Mouse (Mus musculus) limb, embryonic 13.5 days (tissue): Measurements from ENCODE around the gene Klc2. TPM values are rescaled to one million over a fixed set of nuclear protein-coding genes. Genes with fewer than 3 reads are reported as not detected.

ENCODE experiments used
- ATAC-seq: fragments of 200-750 bp; cut with Nextera tagmentation; 2 replicates; pipeline ENCODE4 v1.8.0; 2017; ENCODE audit warnings: low read depth, moderate number of reproducible peaks, moderate TSS enrichment; ENCODE audit not compliant: low FRiP score
- H3K27ac ChIP-seq: fragments of 300-500 bp; sonication (generic); 2 replicates; pipeline ENCODE4 v1.5.1; 2015; ENCODE audit warnings: inconsistent platforms, mild to moderate bottlenecking, moderate library complexity
- H3K27me3 ChIP-seq: fragments of 300-500 bp; sonication (generic); 2 replicates; pipeline ENCODE4 v1.6.1; 2015; ENCODE audit warnings: mild to moderate bottlenecking, inconsistent platforms
- H3K36me3 ChIP-seq: fragments of 300-500 bp; sonication (generic); 2 replicates; pipeline ENCODE4 v1.6.1; 2015; ENCODE audit warnings: inconsistent platforms, mild to moderate bottlenecking, moderate library complexity
- H3K4me1 ChIP-seq: fragments of 300-500 bp; sonication (generic); 2 replicates; pipeline ENCODE4 v1.6.1; 2015; ENCODE audit warnings: inconsistent platforms
- H3K4me2 ChIP-seq: fragments of 300-500 bp; sonication (generic); replicated peaks from 2 replicates; pipeline ENCODE4 v1.6.1; 2015; ENCODE audit warnings: inconsistent platforms, mild to moderate bottlenecking, moderate library complexity
- H3K4me3 ChIP-seq: fragments of 300-500 bp; sonication (generic); 2 replicates; pipeline ENCODE4 v1.5.1; 2015; ENCODE audit warnings: moderate library complexity, mild to moderate bottlenecking, inconsistent platforms
- H3K9ac ChIP-seq: fragments of 300-500 bp; sonication (generic); 2 replicates; pipeline ENCODE4 v1.6.1; 2015; ENCODE audit warnings: mild to moderate bottlenecking, inconsistent platforms
- H3K9me3 ChIP-seq: fragments of 300-500 bp; sonication (generic); 2 replicates; pipeline ENCODE4 v1.6.1; 2016; ENCODE audit warnings: inconsistent platforms
- WGBS: fragments of 180-500 bp; shearing (Covaris S2); methylation state at CpG from one replicate; pipeline ENCODE4 v1.1.7; 2015; 5-methylcytosine and 5-hydroxymethylcytosine counted together
- polyA plus RNA-seq: library from polyadenylated mRNA; unstranded; fragments of >200 nt; fragmentation: Nextera tagmentation; extraction: Ambion mirVana; gene quantifications from 2 replicates; pipeline ENCODE4 v1.2.1, GENCODE M21; 2015

Klc2 gene
- polyA plus RNA-seq, 1 experiment from 2014 or later: 29.0 TPM

- Histone ChIP-seq H3K4me3 (peak overlapping the region; percentile 50), H3K27me3 (peaks cover 68% of the 10 kb centered on the region), H3K9ac (no peak overlapping the region), H3K9me3 (no peaks in the 10 kb centered on the region), H3K4me1 (peaks cover 29% of the 10 kb centered on the region), H3K4me2 (peak overlapping the region; percentile 85), H3K27ac (no peak overlapping the region), H3K36me3 (peaks cover 4% of the 10 kb centered on the region; the same call in 1 of the 2 replicates)
- WGBS: 2% methylated on average over 15 of the region's 15 CpGs
- ATAC-seq: no peak
Measured at GRCm38 (mm10) chr19:5084834-5085144, 33.6 kb downstream of the Klc2 start.

GRCm38 (mm10) chr19:5083961-5084833 lies 34.2 kb downstream of the Klc2 start:
- no peak overlapping the region for H3K27ac ChIP-seq
- 61% methylated on average over 3 of the region's 3 CpGs for WGBS
- H3K9ac ChIP-seq: no peak overlapping the region
- peak overlapping the region; percentile 50; the same call in 1 of the 2 replicates for H3K4me3 ChIP-seq
- H3K36me3 ChIP-seq: no peaks in the 10 kb centered on the region
- H3K4me2 ChIP-seq: no peak overlapping the region
- peaks cover 24% of the 10 kb centered on the region for H3K4me1 ChIP-seq
- ATAC-seq: no peak
- peaks cover 74% of the 10 kb centered on the region for H3K27me3 ChIP-seq
- H3K9me3 ChIP-seq: no peaks in the 10 kb centered on the region

GRCm38 (mm10) chr19:5082596-5082995 lies 35.8 kb downstream of the Klc2 start:
- WGBS: 60% methylated on average over 24 of the region's 24 CpGs
- Histone ChIP-seq H3K4me3 (no peak overlapping the region), H3K4me2 (no peak overlapping the region), H3K27me3 (peaks cover 77% of the 10 kb centered on the region), H3K4me1 (peaks cover 18% of the 10 kb centered on the region), H3K27ac (no peak overlapping the region), H3K9ac (no peak overlapping the region), H3K9me3 (no peaks in the 10 kb centered on the region), H3K36me3 (no peaks in the 10 kb centered on the region)
- no peak for ATAC-seq

- Histone ChIP-seq H3K27me3 (peaks cover 77% of the 10 kb centered on the region), H3K9me3 (no peaks in the 10 kb centered on the region), H3K9ac (no peak overlapping the region), H3K4me2 (no peak overlapping the region), H3K4me1 (peaks cover 13% of the 10 kb centered on the region), H3K4me3 (no peak overlapping the region), H3K36me3 (no peaks in the 10 kb centered on the region), H3K27ac (no peak overlapping the region)
- ATAC-seq: no peak
- 56% methylated on average over 18 of the region's 18 CpGs for WGBS
Measured at GRCm38 (mm10) chr19:5082005-5082404, 36.4 kb downstream of the Klc2 start.

- H3K9ac ChIP-seq: no peak overlapping the region
- no peaks in the 10 kb centered on the region for H3K36me3 ChIP-seq
- 97% methylated on average over 1 of the region's 1 CpGs for WGBS
- H3K27ac ChIP-seq: no peak overlapping the region
- no peak overlapping the region for H3K4me2 ChIP-seq
- no peaks in the 10 kb centered on the region for H3K9me3 ChIP-seq
- ATAC-seq: no peak
- H3K27me3 ChIP-seq: peaks cover 54% of the 10 kb centered on the region
- no peaks in the 10 kb centered on the region for H3K4me1 ChIP-seq
- no peak overlapping the region for H3K4me3 ChIP-seq
Measured at GRCm38 (mm10) chr19:5079279-5079678, 39.1 kb downstream of the Klc2 start.

- H3K4me2 ChIP-seq: peak overlapping the region; percentile 21; the same call in 1 of the 2 replicates
- H3K27me3 ChIP-seq: peaks cover 3% of the 10 kb centered on the region; the same call in 1 of the 2 replicates
- no peak overlapping the region for H3K4me3 ChIP-seq
- peaks cover 37% of the 10 kb centered on the region for H3K4me1 ChIP-seq
- no peak overlapping the region for H3K9ac ChIP-seq
- no peaks in the 10 kb centered on the region for H3K9me3 ChIP-seq
- H3K36me3 ChIP-seq: no peaks in the 10 kb centered on the region
- no peak for ATAC-seq
- WGBS: 40% methylated on average over 5 of the region's 5 CpGs
- no peak overlapping the region for H3K27ac ChIP-seq
Measured at GRCm38 (mm10) chr19:5073518-5073917, 44.8 kb downstream of the Klc2 start.

- H3K36me3 ChIP-seq: no peaks in the 10 kb centered on the region
- peak overlapping the region; percentile 71 for H3K4me3 ChIP-seq
- WGBS: under 1% methylated on average over 15 of the region's 15 CpGs
- no peaks in the 10 kb centered on the region; the same call in 1 of the 2 replicates for H3K27me3 ChIP-seq
- H3K4me1 ChIP-seq: peaks cover 41% of the 10 kb centered on the region
- peak; percentile 30; the same call in 1 of the 2 replicates for ATAC-seq
- H3K4me2 ChIP-seq: peak overlapping the region; percentile 97
- peak overlapping the region; percentile 98 for H3K27ac ChIP-seq
- peak overlapping the region; percentile 69; the same call in 1 of the 2 replicates for H3K9ac ChIP-seq
- no peaks in the 10 kb centered on the region for H3K9me3 ChIP-seq
Measured at GRCm38 (mm10) chr19:5073028-5073427, 45.3 kb downstream of the Klc2 start.

- Histone ChIP-seq H3K36me3 (no peaks in the 10 kb centered on the region), H3K27me3 (no peaks in the 10 kb centered on the region; the same call in 1 of the 2 replicates), H3K4me1 (peaks cover 42% of the 10 kb centered on the region), H3K9ac (peak overlapping the region; percentile 69), H3K4me3 (peak overlapping the region; percentile 71), H3K4me2 (peak overlapping the region; percentile 97), H3K9me3 (no peaks in the 10 kb centered on the region), H3K27ac (peak overlapping the region; percentile 98)
- WGBS: 2% methylated on average over 20 of the region's 20 CpGs
- peak; percentile 29; the same call in 1 of the 2 replicates for ATAC-seq
Measured at GRCm38 (mm10) chr19:5072389-5073019, 45.9 kb downstream of the Klc2 start.

- no peaks in the 10 kb centered on the region for H3K9me3 ChIP-seq
- peak; percentile 85 for ATAC-seq
- no peaks in the 10 kb centered on the region for H3K36me3 ChIP-seq
- H3K4me2 ChIP-seq: peak overlapping the region; percentile 97
- H3K4me1 ChIP-seq: peaks cover 50% of the 10 kb centered on the region
- H3K27me3 ChIP-seq: no peaks in the 10 kb centered on the region; the same call in 1 of the 2 replicates
- under 1% methylated on average over 38 of the region's 40 CpGs for WGBS
- H3K9ac ChIP-seq: peak overlapping the region; percentile 69
- peak overlapping the region; percentile 71 for H3K4me3 ChIP-seq
- H3K27ac ChIP-seq: peak overlapping the region; percentile 98
Measured at GRCm38 (mm10) chr19:5071545-5072369, 46.6 kb downstream of the Klc2 start.

GRCm38 (mm10) chr19:5071077-5071476 lies 47.3 kb downstream of the Klc2 start:
- Histone ChIP-seq H3K36me3 (no peaks in the 10 kb centered on the region), H3K4me3 (peak overlapping the region; percentile 71), H3K27me3 (no peaks in the 10 kb centered on the region; the same call in 1 of the 2 replicates), H3K4me2 (peak overlapping the region; percentile 97), H3K9ac (peak overlapping the region; percentile 69), H3K4me1 (peaks cover 54% of the 10 kb centered on the region), H3K27ac (peak overlapping the region; percentile 98), H3K9me3 (no peaks in the 10 kb centered on the region)
- WGBS: 3% methylated on average over 11 of the region's 11 CpGs
- no peak for ATAC-seq

GRCm38 (mm10) chr19:5069978-5070377 lies 48.4 kb downstream of the Klc2 start:
- peaks cover 58% of the 10 kb centered on the region for H3K4me1 ChIP-seq
- no peaks in the 10 kb centered on the region; the same call in 1 of the 2 replicates for H3K27me3 ChIP-seq
- H3K4me2 ChIP-seq: peak overlapping the region; percentile 97
- peak overlapping the region; percentile 71 for H3K4me3 ChIP-seq
- ATAC-seq: no peak
- H3K36me3 ChIP-seq: no peaks in the 10 kb centered on the region
- H3K9ac ChIP-seq: peak overlapping the region; percentile 69; the same call in 1 of the 2 replicates
- H3K9me3 ChIP-seq: no peaks in the 10 kb centered on the region
- WGBS: 77% methylated on average over 7 of the region's 7 CpGs
- H3K27ac ChIP-seq: peak overlapping the region; percentile 98
